Mouse (Mus musculus): ENCODE data around the gene Pet100.
"Not testable (repeated sequence)": the region's sequence is repeated elsewhere in the genome, so short reads cannot be mapped to it uniquely, and the experiment has no call there.

Gene Pet100

GRCm38 (mm10) chr8:3621199-3621970 lies at the start of gene Pet100, which contains the start of gene Xab2:
TSS of gene Pet100 (plus strand) at chr8:3621548.
TSS of gene Xab2 (minus strand) at chr8:3621316.
- peak; percentile 98 for DNase-seq

- DNase-seq = no peak
Measured at GRCm38 (mm10) chr8:3574546-3574945, 46.8 kb upstream of the Pet100 start.

GRCm38 (mm10) chr8:3576211-3576960 lies 45.0 kb upstream of the Pet100 start:
- no peak for DNase-seq

GRCm38 (mm10) chr8:3579390-3580364 lies 41.7 kb upstream of the Pet100 start:
- DNase-seq = no peak

- DNase-seq = not testable (repeated sequence)
Measured at GRCm38 (mm10) chr8:3581961-3582360, 39.4 kb upstream of the Pet100 start.

- DNase-seq = no peak
Measured at GRCm38 (mm10) chr8:3586452-3586851, 34.9 kb upstream of the Pet100 start.

- no peak for DNase-seq
Measured at GRCm38 (mm10) chr8:3586993-3587390, 34.4 kb upstream of the Pet100 start, which contains the start of gene Camsap3. TSS of gene Camsap3 (plus strand) at chr8:3587293.

- DNase-seq = peak; percentile 76 to 84
Measured at GRCm38 (mm10) chr8:3587391-3588257, 33.7 kb upstream of the Pet100 start.

GRCm38 (mm10) chr8:3588258-3588633 lies 33.1 kb upstream of the Pet100 start:
- DNase-seq = peak in 1 of 2 experiments; percentile 44

- peak in 1 of 2 experiments; percentile 36 for DNase-seq
Measured at GRCm38 (mm10) chr8:3593470-3593869, 27.9 kb upstream of the Pet100 start.

GRCm38 (mm10) chr8:3594466-3594865 lies 26.9 kb upstream of the Pet100 start:
- no peak for DNase-seq

- no peak for DNase-seq
Measured at GRCm38 (mm10) chr8:3598054-3598453, 23.3 kb upstream of the Pet100 start.

GRCm38 (mm10) chr8:3599219-3599618 lies 22.1 kb upstream of the Pet100 start:
- no peak for DNase-seq

- no peak for DNase-seq
Measured at GRCm38 (mm10) chr8:3600401-3600800, 20.9 kb upstream of the Pet100 start.

GRCm38 (mm10) chr8:3603439-3603838 lies 17.9 kb upstream of the Pet100 start:
- DNase-seq = no peak

GRCm38 (mm10) chr8:3606593-3606992 lies 14.8 kb upstream of the Pet100 start:
- no peak for DNase-seq

GRCm38 (mm10) chr8:3607822-3608221 lies 13.5 kb upstream of the Pet100 start:
- no peak for DNase-seq

GRCm38 (mm10) chr8:3609046-3609815 lies 12.1 kb upstream of the Pet100 start:
- DNase-seq = no peak

GRCm38 (mm10) chr8:3609816-3610150 lies 11.6 kb upstream of the Pet100 start:
- no peak for DNase-seq

GRCm38 (mm10) chr8:3622119-3622518 lies 771 bp downstream of the Pet100 start:
- no peak for DNase-seq

- no peak for DNase-seq
Measured at GRCm38 (mm10) chr8:3625445-3625844, 4.1 kb downstream of the Pet100 start, which contains the start of gene Pcp2. TSS of gene Pcp2 (minus strand) at chr8:3625545.
